Mouse (Mus musculus): ENCODE results near the gene Klhl35. TPM values are rescaled to one million over a fixed set of nuclear protein-coding genes. Genes with fewer than 3 reads are reported as not detected.
"Not testable (repeated sequence)": the region's sequence is repeated elsewhere in the genome, so short reads cannot be mapped to it uniquely, and the experiment has no call there.

Klhl35 gene
- polyA plus RNA-seq, 1 experiment from 2014 or later: 0.63 TPM

- H3K9me3 ChIP-seq (replicated peaks): no peaks in the 10 kb centered on the region
- H3K27me3 ChIP-seq (ENCODE audit: low read depth, poor library complexity, severe bottlenecking): no peaks in the 10 kb centered on the region
- H3K27ac ChIP-seq: no peak overlapping the region
- WGBS: 94% methylated on average over 5 of the region's 5 CpGs
- peaks cover 31% of the 10 kb centered on the region for H3K4me1 ChIP-seq
- no peak overlapping the region for H3K4me3 ChIP-seq
- no peak for DNase-seq (ENCODE audit: low spot score)
- H3K36me3 ChIP-seq: peaks cover 99% of the 10 kb centered on the region
Measured at GRCm38 (mm10) chr7:99477235-99477634, 11.4 kb downstream of the Klhl35 start.

DNA sequence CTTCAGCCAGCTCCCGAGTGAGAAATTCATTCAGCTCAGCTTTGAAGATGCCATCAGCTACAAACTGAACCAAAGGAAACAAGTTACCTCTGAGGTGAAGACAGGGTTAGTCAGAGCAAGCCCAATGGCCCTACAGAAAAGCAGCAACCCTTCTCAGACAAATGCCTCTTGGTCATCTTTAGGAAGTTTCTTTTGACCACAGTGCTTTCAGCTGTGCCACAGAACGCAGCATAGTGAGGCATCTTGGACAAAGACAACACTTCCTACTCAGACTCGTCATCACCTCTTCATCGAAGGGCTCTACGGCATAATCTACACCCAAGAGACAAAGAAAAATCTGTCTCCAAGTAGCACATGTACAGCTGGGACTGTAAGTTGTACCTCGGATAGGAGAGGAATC lies 16.8 kb downstream of the Klhl35 start:
- WGBS: 3% methylated on average over 6 of the region's 6 CpGs
- Histone ChIP-seq H3K27me3 (ENCODE audit: low read depth, poor library complexity, severe bottlenecking) (peaks cover 9% of the 10 kb centered on the region), H3K9me3 (replicated peaks) (no peaks in the 10 kb centered on the region), H3K27ac (peak overlapping the region; percentile 96), H3K36me3 (peaks cover 51% of the 10 kb centered on the region), H3K4me1 (peaks cover 40% of the 10 kb centered on the region), H3K4me3 (peak overlapping the region; percentile 83)
- peak; percentile 32 for DNase-seq (ENCODE audit: low spot score)

GRCm38 (mm10) chr7:99483271-99483923 lies 17.6 kb downstream of the Klhl35 start, which contains the start of gene Rps3:
Gene Rps3 (minus strand): TSS chr7:99483738.
- H3K27ac ChIP-seq: peak within 1 kb of the TSS; percentile 96
- peak within 1 kb of the TSS; percentile 83 for H3K4me3 ChIP-seq
- H3K4me1 ChIP-seq: peaks cover 40% of the 10 kb centered on the region
- peak; percentile 95 for DNase-seq (ENCODE audit: low spot score)
- peaks cover 10% of the 10 kb centered on the region for H3K27me3 ChIP-seq (ENCODE audit: low read depth, poor library complexity, severe bottlenecking)
- under 1% methylated on average over 45 of the region's 45 CpGs for WGBS
- no peaks in the 10 kb centered on the region for H3K9me3 ChIP-seq (replicated peaks)
- H3K36me3 ChIP-seq: peaks cover 44% of the 10 kb centered on the region

GRCm38 (mm10) chr7:99483924-99484319 lies 18.1 kb downstream of the Klhl35 start:
- WGBS: 43% methylated on average over 8 of the region's 8 CpGs
- H3K4me3 ChIP-seq: peak overlapping the region; percentile 83
- H3K36me3 ChIP-seq: peaks cover 39% of the 10 kb centered on the region
- H3K4me1 ChIP-seq: peaks cover 40% of the 10 kb centered on the region
- no peaks in the 10 kb centered on the region for H3K9me3 ChIP-seq (replicated peaks)
- H3K27ac ChIP-seq: peak overlapping the region; percentile 96
- peaks cover 10% of the 10 kb centered on the region for H3K27me3 ChIP-seq (ENCODE audit: low read depth, poor library complexity, severe bottlenecking)
- DNase-seq (ENCODE audit: low spot score): no peak

DNA sequence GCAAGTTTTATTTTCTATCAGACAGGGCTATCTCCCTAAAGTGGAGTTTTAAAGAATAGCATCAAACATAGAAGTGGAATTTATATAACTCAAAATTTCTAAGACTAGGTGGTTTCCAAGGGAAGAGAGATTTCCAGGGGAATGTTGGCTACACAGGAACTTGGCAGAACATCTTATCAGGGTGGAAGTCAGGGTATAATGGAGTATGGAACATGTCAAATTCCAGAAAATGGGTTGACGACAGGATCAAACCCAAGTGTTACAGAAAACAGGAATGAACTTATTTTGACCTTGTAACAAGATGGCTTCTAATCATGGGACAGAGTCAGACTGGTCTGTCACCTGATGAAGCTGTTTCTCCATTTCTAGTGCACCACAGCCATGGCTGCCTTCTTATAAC lies 18.9 kb downstream of the Klhl35 start:
- no peak overlapping the region for H3K27ac ChIP-seq
- DNase-seq (ENCODE audit: low spot score): no peak
- H3K9me3 ChIP-seq (replicated peaks): no peaks in the 10 kb centered on the region
- H3K4me3 ChIP-seq: no peak overlapping the region
- WGBS: 91% methylated on average over 1 of the region's 1 CpGs
- H3K27me3 ChIP-seq (ENCODE audit: low read depth, poor library complexity, severe bottlenecking): peaks cover 10% of the 10 kb centered on the region
- H3K36me3 ChIP-seq: peaks cover 31% of the 10 kb centered on the region
- peaks cover 34% of the 10 kb centered on the region for H3K4me1 ChIP-seq

GRCm38 (mm10) chr7:99489708-99490107 lies 23.9 kb downstream of the Klhl35 start:
- 86% methylated on average over 5 of the region's 5 CpGs for WGBS
- Histone ChIP-seq H3K27ac (no peak overlapping the region), H3K9me3 (replicated peaks) (no peaks in the 10 kb centered on the region), H3K27me3 (ENCODE audit: low read depth, poor library complexity, severe bottlenecking) (peaks cover 10% of the 10 kb centered on the region), H3K4me3 (no peak overlapping the region), H3K36me3 (no peaks in the 10 kb centered on the region), H3K4me1 (no peaks in the 10 kb centered on the region)
- no peak for DNase-seq (ENCODE audit: low spot score)

DNA sequence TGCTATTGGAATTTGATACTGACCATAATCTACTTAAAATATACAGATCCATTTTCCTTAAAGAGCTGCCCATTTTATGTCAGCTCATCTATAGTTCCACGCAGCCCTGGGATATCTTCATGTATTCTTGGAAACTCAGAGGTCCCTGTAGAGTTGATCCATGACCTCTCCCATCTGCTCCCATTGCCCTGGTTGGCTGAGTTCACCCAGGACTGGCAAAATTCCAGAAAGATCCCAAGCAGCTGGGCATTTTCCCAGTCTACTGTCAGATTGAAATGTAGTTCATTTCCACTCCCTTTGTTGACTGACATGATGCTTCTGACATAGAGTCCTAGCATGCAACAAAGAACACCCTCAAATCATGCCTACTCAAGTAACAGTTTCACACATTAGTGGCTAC lies 33.3 kb downstream of the Klhl35 start:
- H3K27ac ChIP-seq: no peak overlapping the region
- H3K4me3 ChIP-seq: no peak overlapping the region
- DNase-seq (ENCODE audit: low spot score): no peak
- H3K27me3 ChIP-seq (ENCODE audit: low read depth, poor library complexity, severe bottlenecking): no peaks in the 10 kb centered on the region
- WGBS: 79% methylated on average over 1 of the region's 1 CpGs
- no peaks in the 10 kb centered on the region; the same call in 1 of the 2 replicates for H3K4me1 ChIP-seq
- no peaks in the 10 kb centered on the region for H3K36me3 ChIP-seq
- no peaks in the 10 kb centered on the region for H3K9me3 ChIP-seq (replicated peaks)

DNA sequence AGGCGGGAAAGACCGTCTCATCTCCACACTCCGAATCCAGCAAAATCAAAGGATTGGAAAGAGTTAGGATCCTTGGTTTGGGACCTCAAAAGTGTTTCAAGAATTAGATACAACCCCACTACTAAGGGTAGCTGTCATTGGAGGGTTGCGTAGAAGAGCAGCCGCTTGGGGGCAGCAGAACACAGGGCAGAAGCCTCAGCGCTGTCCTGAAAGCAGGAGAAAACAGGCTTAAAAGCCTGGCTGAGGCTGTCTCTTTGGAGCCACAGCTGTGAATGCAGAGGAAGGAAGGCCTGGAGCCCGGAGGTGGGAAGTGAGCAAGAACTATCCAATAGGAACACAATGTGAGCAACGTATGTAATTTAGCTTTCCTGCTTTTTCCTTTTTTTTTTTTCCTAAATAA lies 34.4 kb downstream of the Klhl35 start:
- Histone ChIP-seq H3K27ac (no peak overlapping the region), H3K9me3 (replicated peaks) (no peaks in the 10 kb centered on the region), H3K4me3 (no peak overlapping the region), H3K36me3 (no peaks in the 10 kb centered on the region), H3K4me1 (no peaks in the 10 kb centered on the region; the same call in 1 of the 2 replicates), H3K27me3 (ENCODE audit: low read depth, poor library complexity, severe bottlenecking) (no peaks in the 10 kb centered on the region)
- 5% methylated on average over 8 of the region's 8 CpGs for WGBS
- DNase-seq (ENCODE audit: low spot score): peak; percentile 84

DNA sequence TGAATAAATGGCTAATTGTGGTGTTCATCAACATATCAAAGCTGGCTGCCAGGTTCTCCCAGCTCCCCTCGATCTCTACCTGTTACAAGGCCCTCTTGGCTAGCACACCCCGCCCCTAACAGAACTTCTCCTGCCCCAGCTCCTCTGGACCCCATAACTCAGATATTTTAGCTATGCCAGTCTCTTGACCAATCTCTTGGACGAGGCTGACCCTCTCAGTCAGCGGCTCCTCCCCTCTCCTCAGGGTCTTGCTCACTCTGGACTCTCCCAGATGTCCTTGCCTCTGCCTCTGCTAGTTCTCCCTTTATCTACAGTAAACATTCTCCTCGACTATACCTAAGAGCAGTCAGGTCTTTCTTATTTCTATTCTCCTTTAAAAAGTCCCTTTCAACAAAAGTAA lies 34.9 kb downstream of the Klhl35 start:
- Histone ChIP-seq H3K4me1 (no peaks in the 10 kb centered on the region; the same call in 1 of the 2 replicates), H3K4me3 (no peak overlapping the region), H3K27ac (no peak overlapping the region), H3K9me3 (replicated peaks) (no peaks in the 10 kb centered on the region), H3K27me3 (ENCODE audit: low read depth, poor library complexity, severe bottlenecking) (no peaks in the 10 kb centered on the region), H3K36me3 (no peaks in the 10 kb centered on the region)
- no peak for DNase-seq (ENCODE audit: low spot score)
- 28% methylated on average over 5 of the region's 5 CpGs for WGBS

- Histone ChIP-seq H3K36me3 (no peaks in the 10 kb centered on the region), H3K27me3 (ENCODE audit: low read depth, poor library complexity, severe bottlenecking) (no peaks in the 10 kb centered on the region), H3K4me3 (no peak overlapping the region), H3K4me1 (no peaks in the 10 kb centered on the region; the same call in 1 of the 2 replicates), H3K27ac (no peak overlapping the region), H3K9me3 (replicated peaks) (no peaks in the 10 kb centered on the region)
- DNase-seq (ENCODE audit: low spot score): no peak
- WGBS: 49% methylated on average over 1 of the region's 1 CpGs
Measured at GRCm38 (mm10) chr7:99501148-99501547, 35.3 kb downstream of the Klhl35 start.

DNA sequence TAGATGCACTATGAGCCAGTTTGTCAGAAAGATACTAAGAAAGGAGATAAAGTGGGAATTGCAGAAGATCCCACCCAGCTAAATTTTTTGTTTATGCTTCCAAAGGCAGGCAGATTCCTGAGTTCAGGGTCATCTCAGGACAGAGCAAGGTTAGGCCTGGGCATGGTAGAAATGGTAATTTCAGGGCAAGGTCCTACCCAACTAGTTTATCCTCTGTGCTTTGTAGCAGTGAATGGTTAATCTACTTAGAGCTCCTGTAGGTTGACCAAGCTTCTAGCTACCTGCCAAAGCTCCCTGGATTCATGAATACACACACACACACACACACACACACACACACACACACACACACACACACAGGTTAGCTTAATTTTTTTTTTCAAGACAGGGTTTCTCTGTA lies 38.8 kb downstream of the Klhl35 start:
- Histone ChIP-seq H3K9me3 (replicated peaks) (no peaks in the 10 kb centered on the region), H3K4me3 (no peak overlapping the region), H3K36me3 (no peaks in the 10 kb centered on the region), H3K27me3 (ENCODE audit: low read depth, poor library complexity, severe bottlenecking) (no peaks in the 10 kb centered on the region), H3K4me1 (no peaks in the 10 kb centered on the region; the same call in 1 of the 2 replicates), H3K27ac (no peak overlapping the region)
- DNase-seq (ENCODE audit: low spot score): no peak

DNA sequence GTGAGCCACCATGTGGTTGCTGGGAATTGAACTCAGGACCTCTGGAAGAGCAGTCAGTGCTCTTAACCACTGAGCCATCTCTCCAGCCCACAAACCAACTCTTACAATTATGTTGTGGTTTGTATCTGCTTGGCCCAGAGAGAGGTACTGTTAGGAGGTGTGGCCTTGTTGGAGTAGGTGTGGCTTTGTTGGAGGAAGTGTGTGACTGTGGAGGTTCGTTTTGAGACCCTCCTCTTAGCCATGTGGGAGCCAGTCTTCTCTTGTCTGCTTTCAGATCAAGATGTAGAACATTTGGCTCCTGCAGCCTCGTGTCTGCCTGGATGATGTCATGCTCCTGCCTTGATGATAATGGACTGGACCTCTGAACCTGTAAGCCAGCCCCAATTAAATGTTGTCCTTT lies 42.4 kb downstream of the Klhl35 start:
- not testable (repeated sequence) for DNase-seq (ENCODE audit: low spot score); H3K4me1 ChIP-seq; H3K9me3 ChIP-seq (replicated peaks); H3K27ac ChIP-seq; H3K27me3 ChIP-seq (ENCODE audit: low read depth, poor library complexity, severe bottlenecking); H3K4me3 ChIP-seq; H3K36me3 ChIP-seq
- 28% methylated on average over 2 of the region's 2 CpGs for WGBS

- H3K4me3 ChIP-seq: no peak overlapping the region
- H3K27ac ChIP-seq: 0 out of 2 replicates have a peak overlapping the region, but pooled peaks have one; percentile 14
Measured at GRCm38 (mm10) chr7:99510087-99510501, 44.3 kb downstream of the Klhl35 start.

More at GRCm38 (mm10) chr7:99510087-99510501, 44.3 kb downstream of the Klhl35 start:
- H3K27me3 ChIP-seq (ENCODE audit: low read depth, poor library complexity, severe bottlenecking): no peaks in the 10 kb centered on the region
- 16% methylated on average over 8 of the region's 8 CpGs for WGBS
- peaks cover 4% of the 10 kb centered on the region for H3K4me1 ChIP-seq
- H3K9me3 ChIP-seq (replicated peaks): no peaks in the 10 kb centered on the region
- no peak for DNase-seq (ENCODE audit: low spot score)
- no peaks in the 10 kb centered on the region for H3K36me3 ChIP-seq

All from limb, embryonic 10.5 days (tissue).